Mouse (Mus musculus) thymus, postnatal 36 days (tissue): ENCODE measurements around the gene Limch1.

Source experiments
- DNase-seq, 2 experiments: peaks; one replicate each; pipeline ENCODE4 v3.0.0; 2022; ENCODE audit warnings: mixed read lengths in 2 of 2

Limch1 gene

DNA sequence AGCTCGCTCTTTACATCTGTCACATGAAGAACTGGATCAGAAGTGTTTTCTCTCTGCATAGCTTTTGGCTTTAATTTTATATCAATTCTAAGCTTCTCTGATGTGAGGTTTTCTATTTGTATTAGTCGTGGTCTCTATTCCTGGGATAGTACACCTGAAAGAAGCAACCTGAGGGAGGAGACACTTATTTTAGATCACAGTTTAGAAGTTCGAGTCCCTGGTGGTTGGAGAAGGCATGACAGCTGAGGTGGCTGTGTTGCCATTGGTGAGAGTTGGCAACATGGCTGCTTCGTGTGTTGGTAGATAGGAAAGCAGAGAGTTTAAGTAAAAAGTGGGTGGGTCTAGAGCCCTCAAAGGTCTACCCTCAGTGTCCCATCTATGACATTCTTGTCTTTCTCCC is 91.3 kb downstream of the Limch1 start:
- DNase-seq = no peak

DNA sequence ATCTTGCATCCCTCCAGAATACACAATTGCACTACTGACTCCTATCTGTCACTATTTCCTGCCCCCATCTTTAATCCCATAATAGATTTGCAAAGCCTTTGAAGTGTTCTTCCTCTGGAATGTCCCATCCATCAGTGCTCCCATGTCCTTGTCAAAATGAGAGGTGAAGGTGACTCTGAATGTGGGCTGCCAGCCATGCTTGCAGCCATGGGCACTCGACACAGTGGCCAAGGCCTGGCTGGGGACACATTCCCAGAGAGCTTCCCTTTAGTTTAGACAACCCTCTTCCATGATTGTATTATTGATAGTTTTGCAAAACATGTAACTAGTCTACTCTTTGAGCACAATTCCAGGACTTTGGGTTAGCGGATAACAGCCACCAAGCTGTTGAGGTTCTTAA is 96.3 kb downstream of the Limch1 start:
- no peak for DNase-seq

DNA sequence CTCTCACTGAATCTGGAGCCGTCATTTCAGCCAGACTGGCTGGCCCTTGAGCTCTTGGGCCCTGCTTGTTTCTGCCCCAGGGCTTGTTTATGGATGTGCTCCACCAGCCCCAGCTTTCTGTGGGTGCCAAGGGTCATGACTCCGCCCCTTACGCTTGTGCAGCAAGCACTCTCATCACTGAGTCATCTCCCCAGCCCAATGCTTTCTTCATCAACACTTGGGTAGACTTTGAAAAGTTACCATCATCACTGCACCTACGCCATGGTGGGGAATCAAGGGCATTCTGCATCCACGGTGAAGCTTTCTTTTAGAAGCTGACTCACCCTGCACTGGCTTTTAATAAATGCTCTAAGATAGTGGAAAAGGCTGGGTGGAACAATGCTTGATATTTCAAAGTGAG is 97.1 kb downstream of the Limch1 start:
- no peak for DNase-seq

DNA sequence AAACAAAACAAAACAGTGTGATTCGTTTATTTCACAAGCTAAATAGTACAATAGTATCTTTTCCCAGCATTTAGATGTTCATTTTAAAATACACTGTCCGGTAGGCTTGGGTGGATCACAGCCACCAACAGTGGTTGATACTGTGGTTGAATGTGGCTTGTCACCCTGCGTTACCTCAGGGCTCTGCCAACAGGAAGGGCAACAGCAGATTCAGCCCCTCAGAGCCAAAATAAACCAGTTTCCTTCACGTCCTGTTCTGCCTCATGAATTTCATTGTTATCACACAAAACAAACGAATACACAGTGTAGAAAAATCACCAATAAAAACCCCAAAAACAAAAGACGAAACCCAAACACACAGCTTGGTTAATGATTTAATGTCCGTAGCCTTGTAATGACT is 102.5 kb downstream of the Limch1 start:
- DNase-seq = no peak

DNA sequence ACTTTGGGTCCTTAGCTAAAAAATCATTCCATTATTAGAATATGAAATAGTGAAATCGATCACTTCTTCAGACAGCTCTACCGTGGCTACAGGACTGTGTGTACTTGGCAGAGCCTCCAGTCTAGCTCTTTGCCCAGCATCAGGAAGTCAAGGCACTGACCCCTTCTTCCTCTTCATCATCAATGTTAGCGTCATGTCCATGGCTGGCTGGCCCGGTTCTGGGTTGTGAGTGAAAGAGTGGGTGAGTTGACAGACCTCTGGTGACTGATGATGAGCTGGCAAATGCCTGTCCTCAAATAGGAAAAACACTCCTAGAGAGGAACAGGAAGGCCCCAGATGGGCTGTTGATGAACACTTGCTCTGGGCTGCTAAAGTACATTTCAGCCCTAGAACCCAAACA is 103.5 kb downstream of the Limch1 start:
- no peak for DNase-seq

DNA sequence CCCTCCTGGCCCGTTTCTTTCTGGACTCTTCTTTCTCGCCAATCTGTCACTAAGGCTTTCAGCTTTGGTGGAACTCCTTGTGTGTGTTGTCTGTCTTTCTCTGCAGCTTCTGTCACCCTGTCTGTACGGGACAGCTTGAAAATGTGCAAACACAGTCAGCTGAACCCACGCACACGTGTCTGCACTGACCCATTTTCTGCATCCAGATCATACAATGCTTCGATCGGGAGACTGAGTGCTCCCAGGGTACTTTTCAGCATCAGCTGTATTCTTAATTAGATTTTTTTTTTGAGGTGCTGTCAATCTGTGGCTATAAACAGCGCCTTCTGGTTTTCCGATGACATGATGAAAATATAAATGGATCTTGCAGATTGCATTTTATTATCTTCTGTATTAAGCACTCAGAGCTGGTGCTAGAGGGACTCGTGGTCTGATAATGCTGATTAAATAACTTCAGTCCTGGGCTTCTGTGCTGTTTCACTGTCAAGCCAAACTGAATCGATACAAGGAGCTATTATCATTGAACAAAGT is 105.2 kb downstream of the Limch1 start:
- DNase-seq = no peak

DNA sequence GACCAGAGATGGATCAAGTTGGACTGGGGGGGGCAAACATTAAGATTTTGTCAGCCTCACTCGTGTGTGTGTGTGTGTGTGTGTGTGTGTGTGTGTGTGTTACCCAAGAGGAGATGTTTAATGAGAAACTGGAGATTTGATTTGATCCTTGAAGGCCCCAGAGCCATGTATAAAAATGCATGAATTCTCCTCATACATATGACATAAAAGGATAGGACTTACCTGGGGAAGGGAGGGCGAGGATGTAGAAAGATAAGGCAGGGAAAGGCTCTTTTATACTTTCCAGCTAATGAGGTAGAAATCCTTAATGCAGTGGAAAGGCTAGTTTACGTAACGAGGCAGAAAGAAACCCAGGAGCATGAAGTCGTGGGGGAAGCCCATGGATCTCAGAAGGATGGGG is 106.1 kb downstream of the Limch1 start:
- DNase-seq = no peak

DNA sequence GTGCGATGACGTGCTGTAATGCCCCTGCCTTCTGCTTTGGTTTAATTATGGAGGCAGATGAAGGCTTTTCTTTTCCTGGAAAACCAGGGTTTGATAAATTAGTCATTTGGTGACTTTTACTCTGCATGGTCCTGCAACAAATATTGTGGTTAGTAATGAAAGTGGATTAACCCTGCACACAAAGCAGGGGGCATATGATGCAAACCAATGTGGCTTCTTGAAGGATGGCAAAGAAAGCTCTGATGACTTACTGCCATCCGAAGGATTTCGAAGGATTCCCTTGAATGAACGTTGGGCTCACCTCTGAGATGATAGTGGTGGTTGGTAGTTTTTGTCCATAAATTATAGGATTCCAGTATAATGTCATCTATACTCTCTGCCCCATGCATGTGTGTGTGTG is 108.6 kb downstream of the Limch1 start:
- no peak for DNase-seq

DNA sequence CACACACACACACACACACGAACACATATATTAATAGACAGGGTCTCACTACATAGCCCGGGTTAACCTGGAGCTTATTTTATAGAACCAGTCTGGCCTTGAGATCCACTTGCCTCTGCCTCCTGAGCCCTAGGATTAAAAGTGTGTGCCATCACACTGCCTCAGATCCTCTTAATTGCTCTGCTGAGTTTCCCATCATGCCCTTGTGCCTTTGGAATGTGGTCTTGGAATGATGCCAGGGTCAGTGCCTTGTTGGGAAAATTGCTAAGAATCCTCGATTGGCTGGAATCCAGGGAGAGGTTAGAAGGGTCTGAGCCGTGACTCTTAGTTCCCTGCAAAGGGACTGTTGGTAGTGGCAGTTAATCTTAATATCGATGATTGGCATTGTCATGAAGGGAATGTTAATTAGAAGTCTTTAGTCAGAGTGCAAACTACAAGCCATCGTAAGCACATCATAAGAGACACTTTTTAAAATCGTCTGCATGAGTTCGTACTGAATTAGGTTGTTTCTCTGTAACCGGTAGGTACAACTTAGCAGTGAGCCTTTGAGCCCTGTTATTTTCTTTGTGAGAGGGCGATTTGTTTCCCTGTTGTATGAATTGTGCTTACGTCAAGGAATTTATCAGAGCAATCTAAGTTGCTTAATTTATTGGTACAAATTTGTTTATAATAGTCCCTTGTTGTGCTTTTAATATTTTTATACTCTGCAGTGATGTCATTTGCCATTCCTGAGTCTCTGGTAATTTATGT is 109.9 kb downstream of the Limch1 start:
- DNase-seq = no peak

DNA sequence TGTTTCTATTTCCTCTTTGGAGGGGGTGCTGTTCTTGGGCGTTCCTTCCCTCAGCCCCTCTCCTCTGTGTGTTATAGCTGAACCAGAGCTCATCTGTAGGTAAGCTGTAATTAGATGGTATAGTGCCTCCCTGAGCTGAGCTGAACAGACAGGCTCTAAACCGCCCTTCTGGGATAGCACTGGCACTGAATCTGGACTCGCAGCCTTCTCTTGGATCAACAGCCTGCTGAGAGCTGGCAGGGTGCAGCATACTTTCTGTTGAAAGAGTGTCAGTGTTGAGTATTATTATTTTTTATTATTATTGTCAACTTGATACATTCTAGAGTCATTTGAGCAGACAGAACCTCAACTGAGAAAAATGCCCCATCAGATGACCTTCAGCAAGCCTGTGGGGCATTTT is 113.9 kb downstream of the Limch1 start:
- no peak for DNase-seq

DNA sequence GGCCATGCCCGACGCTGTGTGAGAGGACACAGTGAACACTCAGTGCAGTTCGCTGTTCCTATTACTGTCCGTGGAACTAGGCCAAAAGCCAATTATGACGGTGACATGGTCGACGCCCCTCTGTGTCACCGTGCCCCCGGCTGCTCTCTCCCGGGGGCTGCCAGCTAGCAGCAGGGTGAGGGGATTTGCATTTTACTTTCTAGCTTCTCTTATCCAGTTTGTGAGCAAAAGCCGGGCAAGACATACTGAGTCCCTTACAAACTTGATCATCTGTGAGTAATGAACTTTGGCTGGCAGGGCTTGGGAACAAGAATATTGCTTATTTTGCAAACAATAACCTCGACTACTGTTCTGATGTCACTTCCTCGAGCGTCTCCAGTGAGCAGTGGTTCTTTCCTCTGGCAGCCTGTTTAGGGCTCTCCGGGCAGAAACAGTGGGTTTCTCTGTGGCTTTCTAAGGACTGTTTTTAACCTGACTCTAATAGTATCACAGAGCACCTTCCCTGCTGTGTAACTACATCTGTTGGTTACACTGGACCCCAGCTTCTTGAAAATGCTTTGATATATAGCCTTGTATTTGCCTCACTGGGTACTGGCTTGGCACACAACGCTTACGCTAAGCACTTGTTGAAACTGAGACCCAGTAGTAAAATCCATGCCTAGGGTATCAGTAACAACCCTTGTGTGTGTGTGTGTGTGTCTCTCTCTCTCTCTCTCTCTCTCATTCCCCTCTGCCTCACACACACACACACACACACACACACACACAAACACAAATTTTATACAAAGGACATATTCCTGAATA is 115.8 kb downstream of the Limch1 start:
- DNase-seq = no peak

DNA sequence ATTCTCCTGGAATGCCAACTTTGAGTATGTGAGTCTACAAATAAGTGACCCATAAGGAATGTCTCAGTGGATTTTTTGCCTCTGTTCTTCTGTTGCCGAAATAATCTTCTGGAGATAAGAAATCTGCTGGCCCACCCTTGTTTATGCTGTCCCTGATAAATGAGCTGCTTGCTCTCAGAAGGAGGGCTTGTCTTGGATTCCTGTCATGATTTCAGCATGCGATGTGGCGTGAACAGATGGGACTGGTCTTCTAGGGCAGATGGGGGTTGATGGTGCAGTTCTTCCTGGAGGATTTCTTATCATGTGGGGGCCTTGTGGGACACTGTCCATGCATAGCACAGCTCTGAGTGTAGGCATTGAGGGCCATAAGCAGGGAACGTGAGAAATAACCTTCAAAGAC is 116.5 kb downstream of the Limch1 start:
- no peak for DNase-seq

DNA sequence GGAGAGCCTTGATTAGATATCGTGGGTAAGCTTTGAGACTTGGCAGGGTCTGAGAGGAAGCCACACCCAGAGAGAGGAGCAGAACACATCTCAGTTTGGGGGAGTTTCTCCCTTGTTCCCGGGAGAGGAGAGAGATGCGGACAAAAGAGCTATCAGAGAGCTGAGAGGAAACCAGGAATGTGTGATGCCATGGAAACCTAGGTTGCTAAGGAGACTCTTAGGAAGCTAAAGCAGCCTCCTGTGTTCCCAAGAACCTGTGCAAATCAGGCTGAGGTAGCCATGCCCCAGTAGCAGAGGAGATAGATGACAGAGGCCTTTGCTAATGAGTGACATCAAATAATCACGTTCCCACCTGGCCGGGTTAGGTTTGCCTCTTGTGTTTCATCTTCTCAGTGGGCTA is 119.6 kb downstream of the Limch1 start:
- DNase-seq = no peak

DNA sequence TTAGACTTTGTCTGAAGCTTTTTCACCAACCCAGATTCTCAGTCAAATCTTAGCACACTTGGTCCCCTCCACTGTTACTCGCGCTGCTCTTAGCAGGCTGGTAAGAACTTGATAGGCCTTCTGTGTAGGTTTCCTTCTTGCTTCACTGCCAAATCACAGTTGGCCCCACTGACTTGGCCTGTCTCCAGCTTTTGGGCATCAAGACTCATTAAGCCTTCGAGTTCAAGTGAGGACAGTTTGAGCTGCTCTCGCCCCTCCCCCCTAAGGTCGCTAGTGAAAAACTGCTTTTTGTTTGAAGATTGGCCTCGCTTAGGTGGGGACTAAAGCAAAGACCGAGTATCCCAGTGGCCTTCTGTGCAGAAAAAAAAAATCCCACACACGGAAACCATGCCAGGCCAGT is 120.4 kb downstream of the Limch1 start:
- no peak for DNase-seq

DNA sequence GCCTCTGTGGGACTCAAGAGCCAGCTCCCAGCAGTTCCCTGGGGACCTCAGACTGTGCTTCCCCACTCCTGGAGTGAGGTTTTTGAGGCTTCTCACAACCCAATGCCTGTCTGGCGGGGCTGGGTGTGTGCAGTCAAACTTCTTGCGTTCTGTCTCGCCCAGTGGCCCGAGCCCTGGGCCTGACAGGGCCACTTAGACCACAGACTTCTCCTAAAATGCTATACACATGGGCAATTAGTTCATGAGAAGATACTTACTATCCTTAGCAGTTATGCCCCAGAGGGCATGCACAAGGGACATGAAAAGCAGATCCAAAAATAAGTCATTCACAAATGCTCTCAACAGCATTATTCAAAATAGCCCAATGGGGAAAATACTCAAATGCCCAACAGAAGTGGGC is 123.9 kb downstream of the Limch1 start:
- no peak for DNase-seq

DNA sequence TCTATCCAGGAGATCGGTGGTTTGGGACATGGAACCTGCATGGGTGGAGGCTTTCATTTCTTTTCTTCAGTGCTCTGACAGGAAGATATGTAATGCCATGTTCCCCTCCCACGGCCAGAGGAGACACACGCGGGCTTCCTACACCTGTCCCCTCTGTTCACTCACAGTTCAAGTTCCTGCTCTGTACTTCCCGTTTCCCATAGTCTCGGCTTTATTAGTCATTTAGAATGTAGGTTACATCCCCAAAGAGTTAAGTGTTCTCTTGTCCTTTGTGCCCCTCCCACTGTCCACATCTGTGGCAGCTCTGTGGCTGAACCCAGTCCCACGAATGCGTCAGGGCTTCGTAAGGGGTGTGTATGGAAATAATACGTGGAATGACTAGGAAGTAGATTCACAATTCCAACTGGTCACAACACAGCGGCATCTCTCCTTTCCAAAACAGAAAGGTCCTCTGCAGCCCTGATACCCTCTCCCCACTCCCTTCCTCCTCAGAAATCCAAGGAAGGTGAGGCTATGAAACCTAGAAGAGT is 126.0 kb downstream of the Limch1 start:
- DNase-seq = no peak

DNA sequence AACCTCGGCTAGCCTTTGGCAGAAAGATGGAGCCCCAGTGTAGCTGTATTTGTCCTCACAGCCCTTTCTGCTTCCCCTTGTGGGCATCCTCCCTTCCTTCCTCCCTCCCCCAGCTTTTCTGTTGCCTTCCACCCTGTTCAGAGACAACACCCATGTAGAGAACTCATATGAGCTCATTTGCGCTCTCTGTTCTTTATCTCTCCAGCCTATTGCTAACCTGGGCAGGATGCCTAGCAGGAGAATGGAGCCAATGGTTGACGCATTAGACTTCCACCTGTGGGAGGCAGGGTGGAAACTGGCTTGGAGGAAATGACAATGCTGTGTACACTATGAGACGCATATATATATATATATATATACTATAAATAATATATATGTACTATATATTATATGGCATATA is 126.4 kb downstream of the Limch1 start:
- DNase-seq = no peak

DNA sequence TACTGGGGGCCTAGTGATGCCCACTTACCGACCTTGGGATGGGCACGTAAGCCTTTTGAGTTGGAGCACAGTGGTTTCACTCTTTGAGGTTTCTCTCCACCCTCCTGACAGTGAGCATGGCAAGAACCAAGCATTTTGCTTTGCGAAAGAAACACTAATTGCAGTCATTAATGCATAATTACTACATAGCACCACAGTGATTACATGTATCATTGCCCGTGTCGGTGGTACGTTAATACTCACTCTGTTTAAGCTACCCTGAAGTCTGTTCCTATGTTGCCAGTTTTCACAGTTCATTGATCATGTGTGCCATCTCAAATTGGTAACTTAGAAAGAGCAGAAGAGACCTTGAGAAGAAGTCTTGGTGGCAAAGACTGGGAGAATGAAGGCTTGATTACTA is 127.1 kb downstream of the Limch1 start:
- no peak for DNase-seq

DNA sequence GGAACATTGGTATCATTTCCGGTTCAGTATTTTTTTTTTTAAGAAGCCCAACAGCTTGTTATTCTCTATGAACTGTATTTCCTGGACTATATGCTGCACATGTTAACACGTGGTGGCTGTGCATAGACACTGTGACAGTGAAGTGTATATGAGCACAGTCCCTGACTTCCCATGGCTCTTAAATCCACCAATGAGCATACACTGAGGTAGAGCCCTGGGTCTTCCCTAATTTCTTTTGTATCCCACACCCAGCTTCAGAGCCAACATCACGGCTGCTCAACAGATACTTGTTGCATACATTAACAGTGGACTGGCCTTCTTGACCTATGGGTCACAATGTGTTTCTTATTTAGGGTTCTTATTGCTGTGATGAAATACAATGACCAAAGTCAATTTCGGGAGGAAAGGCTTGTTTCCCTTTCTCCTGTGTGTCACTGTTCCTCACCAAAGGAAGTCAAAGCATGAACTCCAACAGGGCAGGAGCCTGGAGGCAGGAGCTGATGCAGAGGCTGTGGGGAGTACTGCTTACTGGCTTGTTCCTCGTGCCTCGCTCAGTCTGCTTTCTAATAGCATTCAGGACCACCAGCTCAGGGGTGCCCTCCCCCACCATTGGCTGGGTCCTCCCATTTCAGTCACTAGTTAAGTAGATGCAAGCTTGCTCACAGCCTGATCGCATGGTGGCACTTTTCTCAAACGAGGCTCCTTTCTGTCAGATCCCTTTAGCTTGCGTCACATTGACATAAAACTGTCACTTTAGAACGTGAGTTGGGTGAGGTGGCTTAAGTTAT is 130.6 kb downstream of the Limch1 start:
- no peak for DNase-seq

DNA sequence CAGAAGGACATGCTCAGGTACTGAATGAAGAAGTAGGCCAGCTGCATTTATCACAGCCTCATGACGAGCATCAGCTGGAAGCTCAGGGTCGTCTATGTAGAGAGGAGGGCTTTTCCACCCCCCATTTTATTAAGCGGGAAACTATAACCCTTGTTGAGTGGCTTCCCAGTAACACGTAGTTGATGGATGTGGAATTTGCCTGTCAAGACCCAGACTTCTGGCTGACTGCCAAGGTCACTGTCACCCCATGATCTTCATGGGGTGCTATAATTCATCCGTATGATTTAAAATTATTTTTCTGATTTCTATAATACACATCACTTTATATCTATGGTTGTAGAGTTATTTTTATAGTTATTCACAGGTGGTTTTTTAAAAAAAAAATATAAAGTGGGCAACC is 131.4 kb downstream of the Limch1 start:
- no peak for DNase-seq

DNA sequence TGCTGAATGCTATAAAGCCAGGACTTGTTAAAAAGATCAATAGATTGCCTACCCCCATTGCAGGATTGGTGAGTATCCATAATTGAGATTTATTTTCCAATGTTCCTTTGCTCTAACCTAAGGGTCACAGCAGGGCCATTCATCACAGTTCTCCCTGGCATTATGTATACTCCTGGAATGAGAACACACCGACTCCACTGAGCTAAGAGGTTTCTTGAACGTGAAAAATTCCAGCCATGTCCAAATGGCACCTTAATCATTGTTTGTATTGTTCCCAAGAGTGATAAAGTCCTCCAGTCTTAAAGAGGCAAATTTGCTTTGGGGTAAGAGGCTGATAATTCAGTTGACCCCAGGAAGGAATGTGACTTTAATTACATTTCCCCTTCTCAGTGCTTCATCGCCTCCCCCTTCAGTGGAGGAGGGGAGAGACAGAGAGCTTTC is 136.3 kb downstream of the Limch1 start:
- no peak for DNase-seq

DNA sequence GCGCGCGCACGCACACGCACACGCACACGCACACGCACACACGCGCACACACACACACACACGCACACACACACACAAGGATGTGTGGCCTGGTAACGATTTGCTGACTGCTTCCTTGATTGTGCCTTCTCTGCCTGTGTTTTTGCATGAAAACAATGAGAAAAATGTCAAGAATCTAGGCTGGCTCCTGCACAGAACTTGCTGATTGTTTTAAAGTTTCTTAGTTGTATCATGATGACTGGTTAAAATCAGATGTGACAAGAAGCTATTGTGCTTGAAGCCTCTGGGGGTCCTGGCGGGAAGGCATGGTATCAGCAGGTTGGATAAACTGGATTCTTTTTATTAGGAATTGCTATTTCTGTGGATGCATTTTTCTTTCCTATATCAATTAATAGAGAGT is 137.1 kb downstream of the Limch1 start:
- no peak for DNase-seq

DNA sequence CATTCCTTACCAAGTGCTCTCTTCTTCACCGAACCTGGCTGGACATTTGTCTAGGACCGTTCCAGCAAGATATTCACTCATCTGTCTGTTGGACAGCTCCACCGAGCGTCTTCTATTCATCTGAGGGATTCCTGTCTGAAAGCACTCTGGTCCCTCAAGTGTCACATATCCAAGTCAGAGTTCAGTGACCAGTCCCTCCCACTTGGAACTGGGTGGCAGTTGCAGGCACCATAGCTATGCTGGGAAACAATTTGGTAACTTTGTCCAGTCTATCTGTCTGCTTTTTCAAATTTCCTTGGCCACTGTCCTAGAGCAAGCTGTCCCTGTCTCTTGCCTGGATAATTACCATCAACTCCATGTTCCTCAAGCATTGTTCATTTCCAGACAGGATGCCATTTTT is 138.9 kb downstream of the Limch1 start:
- DNase-seq = no peak
